Mouse (Mus musculus): ENCODE measurements around the gene Slc6a17.

Gene Slc6a17

DNA sequence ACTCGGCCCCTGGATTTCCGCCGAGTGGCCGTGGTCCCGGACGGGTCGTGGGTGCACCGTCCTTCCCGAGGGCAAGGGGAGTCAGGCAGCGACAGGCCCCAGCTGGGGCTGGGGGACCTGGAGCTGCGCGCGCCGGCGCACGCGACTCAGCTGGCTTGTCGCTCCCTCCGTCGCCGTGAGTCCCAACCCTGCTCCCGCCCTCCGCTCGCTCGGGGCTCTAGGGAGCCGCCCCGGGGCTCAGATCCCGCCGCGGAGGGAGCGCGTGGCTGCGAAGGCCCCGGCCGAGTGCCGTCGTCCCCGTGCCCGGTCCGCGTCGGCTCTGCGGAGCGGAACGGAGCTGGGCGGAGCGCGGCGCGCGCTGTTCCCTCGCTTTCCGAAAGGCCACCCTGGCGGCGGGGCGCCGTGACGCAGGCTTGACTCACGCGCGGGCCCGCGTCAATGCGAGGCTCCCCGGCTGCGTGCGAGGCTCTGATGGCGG lies at the start of gene Slc6a17:
Gene Slc6a17, minus strand, starts transcription at position 388 of the 478 bp plus-strand sequence.
- no peak for DNase-seq

DNA sequence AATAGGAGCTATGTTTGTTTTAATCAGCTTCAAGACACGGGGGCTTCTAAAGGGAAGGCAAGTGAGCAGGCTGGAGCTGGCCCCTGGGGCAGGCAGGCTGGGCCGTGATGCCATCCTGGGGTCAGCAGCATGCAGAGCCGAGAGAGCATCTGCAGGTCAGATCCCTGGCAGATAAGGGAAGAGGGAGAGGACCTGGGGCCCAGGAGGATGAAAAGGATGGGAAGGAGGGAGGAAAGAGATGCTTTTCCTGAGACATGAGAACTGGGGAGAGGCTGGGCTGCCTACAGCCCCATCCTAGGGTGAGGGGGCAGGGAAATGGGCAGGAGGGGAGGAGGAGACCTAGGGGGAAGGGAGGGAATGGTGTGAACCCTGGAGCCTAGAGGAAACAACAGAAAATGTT lies 47.5 kb upstream of the Slc6a17 start:
- DNase-seq: no peak

DNA sequence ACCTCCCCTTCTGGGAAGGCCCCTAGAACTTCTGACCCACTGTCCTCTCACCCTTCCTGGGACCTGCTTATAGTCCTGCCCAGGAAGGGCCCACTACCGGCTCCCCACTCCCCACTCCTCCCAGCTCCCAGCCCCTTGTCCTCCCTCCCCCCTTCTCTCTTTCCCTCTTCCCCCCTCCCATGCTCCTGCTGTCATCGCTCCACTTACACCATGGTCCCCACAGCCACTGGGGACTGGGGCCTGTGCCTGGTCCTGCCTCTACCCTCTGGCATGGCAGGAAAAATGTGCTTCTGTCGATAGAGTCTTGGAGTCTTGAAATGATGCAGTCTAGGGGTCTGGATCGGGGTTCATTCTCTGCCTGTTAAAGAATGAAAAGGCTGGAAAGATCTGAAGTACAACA lies 46.1 kb upstream of the Slc6a17 start:
- DNase-seq: no peak

DNA sequence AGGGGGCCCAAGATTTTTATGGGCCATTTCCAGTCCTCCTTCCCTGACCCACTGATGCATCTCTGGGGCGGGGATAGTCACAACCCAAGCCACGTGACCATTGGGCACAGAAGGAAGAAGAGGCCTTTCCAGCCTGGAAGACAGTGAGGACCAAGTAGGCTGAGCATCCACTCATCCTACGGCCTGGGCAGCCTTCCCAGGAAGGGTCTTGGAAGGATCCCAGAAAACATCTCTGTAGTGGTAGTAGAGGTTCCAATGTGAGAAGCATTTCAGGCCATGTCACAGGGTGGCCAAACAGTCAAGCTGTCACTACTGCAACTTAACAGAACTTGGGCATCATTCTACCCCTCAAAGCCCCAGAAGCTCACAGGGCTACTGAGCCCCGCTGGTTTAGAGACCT lies 44.8 kb upstream of the Slc6a17 start:
- DNase-seq: no peak

DNA sequence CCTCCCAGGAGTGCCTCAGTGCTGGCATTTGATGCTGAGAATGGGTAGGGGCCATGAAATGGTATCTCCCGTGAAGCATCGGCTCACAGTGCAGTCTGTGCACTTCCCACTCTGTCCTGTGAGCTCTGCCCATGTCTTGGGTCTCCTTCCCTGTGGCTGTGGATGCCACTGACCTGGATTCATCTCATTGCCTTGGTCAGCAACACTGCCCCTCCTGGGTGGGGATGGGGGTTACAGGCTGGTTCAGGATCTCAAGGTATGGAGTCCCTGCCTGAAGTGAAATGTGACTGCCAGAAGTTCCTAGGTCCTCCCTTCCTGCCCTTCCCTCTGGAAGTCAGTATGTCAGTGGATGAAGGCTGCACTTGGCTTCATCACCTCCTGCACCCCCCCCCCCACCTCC lies 44.3 kb upstream of the Slc6a17 start:
- no peak for DNase-seq

DNA sequence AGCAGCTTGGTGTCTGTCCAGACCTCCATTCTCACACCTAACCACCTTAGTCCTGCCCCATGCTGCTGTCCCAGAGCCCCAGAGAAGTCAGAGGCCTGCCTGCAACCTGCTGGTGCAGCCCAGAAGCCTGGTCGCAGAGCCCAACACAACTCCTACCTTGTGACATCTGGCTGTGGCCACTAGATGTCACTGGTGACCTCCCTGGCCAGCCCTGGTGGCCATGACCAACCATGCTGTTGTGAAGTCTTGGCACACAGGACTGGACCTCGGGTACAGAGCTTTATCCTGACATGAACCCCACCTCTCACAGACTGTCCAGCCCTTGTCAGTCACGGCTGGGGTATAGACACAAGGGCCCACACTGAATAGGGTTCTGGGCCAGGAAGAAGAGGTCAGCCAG lies 41.4 kb upstream of the Slc6a17 start:
- DNase-seq: peak; percentile 15 to 16

DNA sequence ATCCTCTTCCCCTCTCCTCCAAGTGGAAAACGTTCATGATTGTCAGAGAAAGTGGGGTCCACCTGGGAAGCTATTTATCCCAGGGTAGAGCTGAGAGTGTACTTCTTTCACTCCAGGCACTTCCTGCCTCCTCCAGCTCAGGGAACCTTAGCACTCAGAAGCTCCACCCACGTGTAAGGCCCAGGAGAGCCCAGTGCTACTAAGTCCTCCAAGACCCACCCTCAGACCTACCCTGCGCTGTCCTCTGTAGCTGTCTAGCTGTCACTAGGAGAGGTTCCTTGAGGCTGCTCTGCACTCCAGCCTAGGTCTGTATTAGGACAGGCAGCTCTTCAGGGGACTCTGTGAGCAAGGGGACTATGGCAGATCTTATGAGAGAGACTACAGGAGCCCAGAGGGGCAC lies 40.9 kb upstream of the Slc6a17 start:
- DNase-seq: no peak

DNA sequence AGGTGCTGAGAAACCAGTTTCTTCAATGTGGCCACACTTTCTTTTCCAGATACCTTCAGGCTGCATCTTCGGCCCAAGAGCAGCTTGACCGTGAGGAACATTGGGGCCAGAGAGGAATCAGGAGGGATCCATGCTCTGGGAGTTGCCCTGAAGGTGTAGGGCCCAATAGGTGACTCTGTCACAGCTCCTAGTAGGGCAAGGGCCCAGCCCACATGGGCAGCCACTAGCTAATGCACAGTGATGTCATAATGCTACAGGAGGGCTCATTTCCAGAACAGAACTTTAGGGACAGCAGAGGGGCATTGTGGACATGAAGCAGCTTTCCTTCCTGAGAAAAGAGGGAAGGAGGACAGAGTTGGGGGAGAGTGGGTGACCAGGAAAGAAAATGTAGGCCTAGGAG lies 37.0 kb upstream of the Slc6a17 start, which contains the start of gene Ubl4b:
Gene Ubl4b, minus strand, starts transcription at position 232 of the 400 bp plus-strand sequence.
- DNase-seq: no peak

DNA sequence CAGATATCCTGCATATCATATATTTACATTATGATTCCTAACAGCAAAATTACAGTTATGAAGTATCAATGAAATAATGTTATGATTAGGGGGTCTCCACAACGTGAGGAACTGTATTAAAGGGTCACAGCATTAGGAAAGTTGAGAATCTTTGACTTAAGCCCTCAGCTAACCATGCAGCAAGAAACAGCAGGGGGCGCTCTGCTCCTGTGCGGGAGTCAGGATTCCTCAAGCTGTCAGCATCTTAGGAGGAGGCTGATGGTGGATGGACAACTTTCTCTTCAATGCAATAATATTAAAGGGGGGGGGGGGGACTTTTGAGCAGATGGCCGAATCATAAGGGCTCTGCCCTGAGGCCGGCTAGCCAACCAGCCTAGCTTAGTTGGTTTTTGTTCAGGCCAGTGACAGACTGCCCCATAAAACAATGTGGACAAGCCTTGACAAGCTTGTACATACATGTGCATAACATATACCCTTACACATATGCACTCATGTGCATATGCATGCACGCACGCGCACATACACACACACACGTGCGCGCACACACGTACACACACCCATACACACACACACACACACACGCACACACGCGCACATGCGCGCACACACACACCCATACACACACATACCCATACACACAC lies 32.7 kb upstream of the Slc6a17 start:
- peak in 1 of 2 experiments; percentile 35 for DNase-seq

DNA sequence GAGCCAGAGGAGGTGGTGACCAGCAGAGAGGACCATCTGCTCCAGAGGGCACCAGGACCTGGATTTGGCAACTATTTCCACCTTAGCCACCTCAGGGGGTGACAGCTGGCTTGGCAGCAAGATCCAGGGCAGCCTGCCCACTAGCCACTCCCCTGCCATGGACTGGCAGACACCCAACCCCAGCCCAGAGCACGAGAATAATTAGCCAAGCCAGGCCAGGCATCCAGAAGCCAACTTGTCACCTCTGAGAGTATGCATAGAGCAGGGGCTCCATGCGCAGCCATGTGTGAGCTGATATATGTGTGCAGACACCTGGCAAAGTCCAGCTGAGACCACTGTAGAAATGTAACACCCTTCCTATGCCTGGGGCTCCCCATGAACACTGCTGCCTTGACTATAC lies 29.1 kb upstream of the Slc6a17 start:
- no peak for DNase-seq

DNA sequence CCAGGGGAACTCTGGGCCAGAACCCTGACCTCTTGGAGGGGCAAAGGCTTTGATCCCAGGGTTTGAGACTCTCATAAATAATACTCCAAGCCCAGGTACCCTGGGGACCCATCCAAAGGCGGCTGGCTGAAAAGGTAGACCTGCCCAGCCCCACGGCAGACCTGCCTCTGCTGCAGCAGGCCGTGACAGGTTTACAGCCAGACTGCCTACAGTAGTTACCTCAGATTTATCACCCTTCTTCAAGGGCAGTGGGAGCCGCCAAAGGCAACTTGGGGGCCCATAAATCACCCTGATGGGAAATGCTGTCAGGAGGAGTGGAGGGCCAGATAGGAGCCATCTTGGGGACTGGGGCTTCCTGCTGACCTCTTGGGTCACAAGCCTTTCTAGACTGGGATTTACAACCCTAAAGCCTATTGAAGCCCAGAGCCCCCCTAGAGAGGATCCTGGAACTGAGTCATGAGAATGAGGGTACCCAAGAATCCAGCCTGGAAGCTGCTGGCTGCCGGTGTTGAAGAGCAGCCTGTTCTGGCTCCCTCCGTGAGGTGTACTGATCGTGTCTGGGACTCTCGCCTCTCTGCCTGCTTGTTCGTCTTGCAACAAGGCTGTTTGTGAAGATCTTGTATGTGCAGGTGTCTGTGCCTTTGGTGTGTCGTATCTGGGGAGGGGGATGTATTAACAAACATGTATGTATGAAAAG lies 28.0 kb upstream of the Slc6a17 start:
- no peak for DNase-seq

DNA sequence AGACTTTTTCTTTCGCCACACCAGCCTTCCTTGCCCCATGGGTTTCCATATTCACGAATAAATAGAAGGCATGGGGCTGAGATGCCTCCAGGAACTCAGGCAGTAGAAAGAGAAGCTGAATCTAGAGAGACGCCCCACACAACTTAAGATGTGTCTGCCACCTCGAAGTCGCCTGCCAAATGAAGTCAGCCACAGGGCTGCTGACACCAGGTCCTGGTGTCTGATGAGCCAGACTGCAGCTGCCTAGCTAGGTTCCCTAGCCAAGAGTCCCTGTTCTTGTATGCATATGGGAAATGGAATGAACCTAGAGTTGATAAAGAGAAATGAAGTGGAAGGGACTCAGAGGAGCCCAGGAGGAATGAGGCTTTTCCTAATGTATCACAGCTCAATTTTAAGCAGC lies 27.5 kb upstream of the Slc6a17 start:
- no peak for DNase-seq

DNA sequence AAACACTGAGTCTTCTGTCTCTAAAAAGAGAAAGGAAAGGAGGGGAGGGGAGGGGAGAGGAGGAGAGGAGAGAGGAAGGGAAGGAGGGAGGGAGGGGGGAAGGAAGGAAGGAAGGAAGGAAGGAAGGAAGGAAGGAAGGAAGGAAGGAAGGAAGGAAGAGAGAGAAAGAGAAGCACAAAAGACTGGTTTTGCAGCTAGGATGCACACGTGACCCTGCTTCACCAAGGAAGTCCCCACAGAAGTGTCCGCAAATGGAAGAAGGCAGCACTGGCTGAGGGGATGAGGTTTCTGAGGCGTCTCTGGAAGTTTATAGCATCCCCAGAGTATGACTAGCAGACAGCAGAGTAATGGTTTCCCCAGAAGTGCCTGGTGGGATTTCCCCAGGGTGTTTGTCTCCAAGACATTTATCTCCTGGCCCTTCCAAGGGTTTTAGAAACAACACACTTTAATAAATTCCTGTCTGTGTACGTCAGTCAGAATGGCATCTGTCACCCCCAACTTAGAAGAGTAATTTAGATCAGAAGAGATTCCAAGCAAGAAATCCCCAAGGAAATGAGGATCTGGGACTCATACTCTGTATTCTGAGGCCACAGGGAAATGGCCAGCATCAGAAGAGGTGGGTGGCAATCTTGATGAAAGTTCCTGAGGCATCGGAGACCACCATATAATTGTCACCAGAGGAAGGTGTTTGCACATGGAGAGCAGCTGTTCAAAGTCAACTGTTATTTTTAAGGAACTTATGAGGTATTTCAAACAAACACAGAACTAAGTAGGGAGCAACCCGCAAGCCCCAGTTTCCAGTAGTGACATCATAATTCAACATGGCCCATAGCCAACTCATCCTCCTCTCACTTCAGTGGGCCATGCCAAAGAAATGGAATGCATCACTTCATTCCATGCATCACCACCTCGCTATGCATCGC lies 25.6 kb upstream of the Slc6a17 start:
- no peak for DNase-seq

DNA sequence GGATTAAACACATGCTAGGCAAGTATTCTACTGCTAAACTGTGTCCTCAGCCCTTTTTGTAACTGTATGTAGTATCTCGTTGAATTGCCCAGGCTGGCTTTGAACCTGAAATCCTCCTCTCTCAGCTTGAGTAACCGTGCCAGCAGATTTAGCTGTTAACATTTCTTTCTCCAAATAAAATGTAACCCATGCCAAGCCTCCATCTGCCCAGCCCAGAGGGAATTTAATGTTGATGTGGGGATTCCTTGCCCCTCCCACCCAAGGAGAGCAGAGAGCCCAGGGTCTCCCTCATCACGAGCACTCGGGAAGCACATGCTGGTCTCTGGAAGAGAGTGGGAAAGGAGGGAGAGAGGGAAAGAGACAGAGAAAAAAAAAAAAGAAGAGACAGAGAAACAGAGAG lies 24.8 kb upstream of the Slc6a17 start:
- no peak for DNase-seq

DNA sequence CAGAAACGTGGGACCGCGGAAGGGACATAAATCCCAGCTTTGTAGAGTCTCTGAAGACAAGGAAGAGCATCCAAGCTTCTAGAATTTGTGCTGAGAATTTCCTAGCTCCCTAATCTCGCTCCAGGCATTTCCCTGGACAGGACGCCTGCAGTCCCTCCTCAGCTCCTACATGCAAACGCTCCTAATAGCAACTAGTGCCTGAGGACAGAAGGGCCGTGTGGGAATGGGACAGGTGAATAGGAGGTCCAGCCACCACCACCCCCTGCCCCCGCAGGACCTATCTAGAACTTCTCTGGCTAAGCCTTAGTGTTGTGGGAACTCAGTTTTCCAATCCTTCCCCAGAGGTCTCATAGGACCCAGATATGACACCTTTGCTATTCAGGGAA lies 19.7 kb upstream of the Slc6a17 start:
- DNase-seq: no peak

DNA sequence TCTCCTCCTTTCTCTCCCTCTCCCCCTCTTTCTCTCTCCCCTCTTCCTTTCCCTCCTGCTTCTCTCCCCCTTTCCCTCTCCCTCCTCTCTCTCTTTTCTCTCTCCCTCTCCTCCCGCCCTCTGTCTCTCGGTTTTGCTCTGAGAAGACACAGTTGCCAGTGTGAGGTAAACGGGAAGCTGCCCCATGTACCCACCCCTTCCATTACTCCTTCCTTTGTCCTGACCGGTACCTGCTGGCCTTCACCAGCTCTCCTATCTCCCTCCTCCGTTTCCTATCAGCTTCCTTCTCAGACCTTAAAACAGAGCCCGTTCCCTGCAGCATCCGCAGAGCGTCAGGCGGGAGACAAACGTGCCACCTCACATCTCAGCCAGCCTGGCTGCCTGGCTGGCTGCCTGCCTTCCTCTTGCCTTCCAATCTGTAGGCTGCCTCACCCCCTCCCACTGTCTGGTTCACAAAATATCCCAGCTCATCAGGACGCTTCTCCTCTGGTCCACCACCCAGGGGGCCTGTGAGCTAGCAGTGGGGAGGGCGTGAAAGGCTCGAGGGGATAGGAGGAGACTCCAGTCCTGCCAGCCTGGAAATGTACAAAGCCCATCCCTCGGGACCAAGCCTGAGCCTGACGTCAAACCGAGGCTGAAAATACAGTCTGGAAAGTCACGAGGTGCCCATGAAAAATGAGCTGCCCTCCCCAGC lies 19.1 kb upstream of the Slc6a17 start:
- no peak for DNase-seq

DNA sequence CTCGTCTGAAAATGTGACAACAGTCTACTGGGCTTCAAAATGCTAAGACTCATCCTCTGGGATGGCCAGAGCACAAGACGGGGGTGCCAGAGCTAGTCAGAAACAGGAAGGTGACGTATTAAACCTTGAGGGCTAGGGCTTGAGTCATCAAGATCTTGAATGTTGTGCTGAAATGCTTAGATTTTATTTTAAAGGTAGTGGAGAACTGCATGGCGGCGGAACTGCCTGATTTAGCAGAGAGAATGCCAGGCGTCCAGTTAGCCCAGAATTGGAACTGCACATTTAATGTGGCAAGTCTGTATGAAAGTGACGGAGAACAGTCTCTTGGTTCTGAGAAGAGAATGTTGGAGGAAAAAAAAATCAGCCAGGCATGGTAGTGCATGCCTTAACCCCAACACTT lies 17.1 kb upstream of the Slc6a17 start:
- no peak for DNase-seq

DNA sequence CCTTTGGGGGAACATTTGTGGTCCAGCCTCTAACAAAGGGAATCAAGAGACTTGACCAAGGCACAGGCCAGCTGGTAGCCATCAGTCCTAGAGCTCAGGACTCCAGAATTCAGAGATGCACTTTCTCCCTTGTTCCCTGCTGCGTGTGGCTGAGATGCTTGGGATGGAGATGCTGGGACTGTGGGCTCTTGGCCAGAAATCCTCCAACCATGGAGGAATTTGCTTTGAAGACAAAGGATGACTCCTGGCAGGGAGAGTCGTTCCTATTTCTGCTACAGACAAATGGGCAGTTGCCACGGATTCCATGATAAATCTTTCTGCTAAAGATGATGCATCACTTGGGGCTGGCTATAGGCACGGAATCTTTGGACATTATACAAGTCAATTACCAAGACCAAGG lies 15.7 kb upstream of the Slc6a17 start:
- no peak for DNase-seq

DNA sequence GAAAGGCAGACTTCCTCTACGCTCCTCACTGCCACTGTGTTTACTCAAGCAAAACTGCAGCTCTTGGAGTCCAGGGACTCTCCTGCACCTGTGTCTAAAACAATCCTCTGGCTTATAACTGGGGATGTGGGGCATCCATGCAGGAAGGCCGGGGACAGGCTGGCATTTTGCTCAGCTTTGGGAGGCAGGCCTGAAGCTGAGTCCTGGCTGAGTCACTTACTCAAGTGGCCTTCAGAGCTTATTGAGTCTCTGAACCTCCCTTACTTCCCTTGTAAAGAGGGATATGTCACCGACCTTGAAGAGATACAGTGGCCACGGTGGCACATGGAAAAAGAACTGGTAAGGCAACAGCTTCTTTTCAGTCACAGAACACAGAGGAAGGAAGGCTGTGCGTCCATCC lies 12.8 kb upstream of the Slc6a17 start:
- no peak for DNase-seq

DNA sequence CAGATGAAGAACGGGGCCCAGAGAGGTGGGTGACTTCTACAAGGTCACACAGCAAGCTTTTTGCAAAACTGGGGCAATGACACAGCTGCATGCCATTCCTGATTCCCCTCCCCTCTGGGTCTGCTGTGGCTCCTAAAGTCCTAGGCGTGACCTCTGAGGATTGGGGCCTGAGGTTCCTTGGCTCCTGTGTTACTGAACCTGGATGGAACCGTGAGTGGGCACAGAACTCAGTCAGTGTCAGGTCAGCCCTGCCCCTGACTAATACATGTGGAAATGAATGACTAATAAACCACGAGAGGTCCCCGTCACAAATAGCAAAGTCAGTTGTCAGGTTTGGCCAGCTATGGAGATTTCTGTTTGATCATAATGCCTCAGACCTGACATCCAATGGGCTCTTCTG lies 11.4 kb upstream of the Slc6a17 start:
- DNase-seq: no peak

DNA sequence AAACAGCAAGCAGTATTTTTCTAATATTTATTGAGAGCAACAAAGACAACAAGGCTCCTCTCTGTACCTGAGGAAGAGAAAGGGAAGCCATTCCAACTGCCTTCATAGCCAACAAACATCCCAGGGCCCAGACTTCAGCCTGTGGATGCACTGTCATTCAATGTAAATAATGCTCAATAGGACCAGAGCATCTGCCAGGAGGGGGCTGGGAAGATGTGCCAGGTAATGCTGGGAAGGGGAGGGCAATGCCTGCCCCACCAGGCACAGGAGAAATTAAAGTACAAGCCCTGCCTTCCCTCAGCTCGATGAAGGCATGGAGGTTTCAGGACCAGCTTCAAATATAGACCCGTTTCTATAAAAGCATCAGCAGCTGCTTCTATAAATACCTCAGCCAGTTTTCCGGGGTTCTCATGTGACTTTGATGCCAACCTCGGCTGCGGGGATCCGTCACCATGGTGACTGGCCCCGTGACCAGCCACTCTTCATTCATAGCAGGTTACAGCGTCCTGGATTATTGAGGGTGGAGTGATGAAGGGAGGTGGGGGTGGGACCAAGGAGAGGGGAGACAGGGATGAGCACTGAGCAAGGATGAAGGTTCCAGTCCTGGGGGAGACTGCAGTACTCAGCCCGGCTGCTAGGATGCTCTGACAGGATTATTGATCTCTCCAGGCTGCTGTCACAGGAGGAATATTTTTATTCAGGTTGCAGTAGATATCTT lies 10.7 kb upstream of the Slc6a17 start:
- DNase-seq: no peak

DNA sequence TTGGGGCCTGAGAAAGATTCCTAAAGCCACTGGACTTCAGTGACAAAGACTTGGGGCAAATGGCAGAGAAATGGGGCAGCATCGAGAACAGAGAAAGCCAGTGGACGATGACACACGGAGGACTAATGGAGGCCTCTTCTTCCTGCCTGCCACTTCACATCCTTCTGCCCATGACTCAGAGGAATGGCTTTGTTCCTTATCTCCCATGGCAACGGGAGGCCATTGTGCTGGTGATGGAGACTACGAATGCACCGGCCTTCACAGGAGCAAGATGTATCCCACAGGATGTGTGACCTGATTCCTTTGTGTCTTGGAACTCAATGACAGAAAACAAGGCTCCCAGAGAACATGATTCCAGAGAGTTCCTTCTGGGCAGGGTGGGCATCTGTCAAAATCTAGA lies 6.7 kb upstream of the Slc6a17 start:
- no peak for DNase-seq

Data from thymus, postnatal 36 days (tissue).